In the genomic region with DNA sequence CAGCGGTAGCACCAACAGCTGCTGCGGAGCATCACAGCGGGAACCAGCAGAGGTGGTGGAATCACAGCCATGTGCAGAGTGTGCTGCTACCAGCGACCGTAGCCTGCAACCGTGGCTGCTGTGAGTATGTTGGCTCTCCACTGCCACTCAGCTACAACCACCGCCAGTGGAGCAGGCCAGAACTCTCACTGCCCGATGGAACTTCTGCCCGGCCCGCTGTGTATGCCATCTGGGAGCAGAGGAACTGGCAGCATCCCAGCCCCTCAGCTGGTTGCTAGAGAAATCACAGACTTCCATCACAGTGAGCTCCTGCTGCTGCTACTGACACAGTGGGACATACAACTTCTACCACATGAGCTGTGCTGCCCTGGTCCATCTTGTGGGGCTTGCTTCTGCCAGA, we compare ENCODE assay signal across 12 mouse cellular contexts. TPM values are rescaled to one million over a fixed set of nuclear protein-coding genes. Genes with fewer than 3 reads are reported as not detected.
A peak's percentile ranks its signal among the peaks of the same experiment; 100 is the strongest.
DNase-seq lines count a peak whose midpoint lies in the region; ATAC-seq and TF ChIP-seq lines count a peak whose summit lies in the region.
"Had no signal": no experiment of that assay in that cellular context is flagged by ENCODE, and none has a peak within 500 bp of the region (broad histone marks: within the 10 kb centered on the region; RNA-seq: fewer than 3 reads in every experiment).

No protein-coding gene starts in this region.

- no peaks in the 10 kb centered on the region for H3K27me3 ChIP-seq in midbrain, embryonic 15.5 days (replicated peaks)
- H3K27me3 ChIP-seq: heart, embryonic 12.5 days; midbrain, embryonic 12.5 days had no signal

- no peaks in the 10 kb centered on the region for H3K4me1 ChIP-seq in midbrain, embryonic 15.5 days
- H3K4me1 ChIP-seq: heart, embryonic 12.5 days; midbrain, embryonic 12.5 days had no signal

- no peaks in the 10 kb centered on the region for H3K36me3 ChIP-seq in midbrain, embryonic 15.5 days (replicated peaks)
- H3K36me3 ChIP-seq: heart, embryonic 12.5 days; midbrain, embryonic 12.5 days had no signal

- WGBS in midbrain, embryonic 15.5 days = 87% methylated on average over 10 of the region's 10 CpGs

- no peaks in the 10 kb centered on the region for H3K9me3 ChIP-seq in midbrain, embryonic 15.5 days
- H3K9me3 ChIP-seq: heart, embryonic 12.5 days; midbrain, embryonic 12.5 days had no signal

- intact Hi-C loops in left cerebral cortex, adult 2 months (cut with DNase I) = no loop called here

- H3K4me3 ChIP-seq in left cerebral cortex, adult 2 months = no peak overlapping the region
- H3K4me3 ChIP-seq in midbrain, embryonic 15.5 days = no peak overlapping the region
- H3K4me3 ChIP-seq: heart, embryonic 12.5 days; midbrain, embryonic 12.5 days had no signal

- no peak overlapping the region for H3K27ac ChIP-seq in left cerebral cortex, adult 2 months
- no peak overlapping the region for H3K27ac ChIP-seq in midbrain, embryonic 15.5 days
- H3K27ac ChIP-seq: midbrain, embryonic 12.5 days had no signal

- no peak for TF ChIP-seq CTCF in left cerebral cortex, adult 2 months (IDR thresholded peaks at IDR 0.05)

- no peak overlapping the region for H3K9ac ChIP-seq in midbrain, embryonic 15.5 days
- H3K9ac ChIP-seq: heart, embryonic 12.5 days; liver, postnatal 0 days; midbrain, embryonic 12.5 days had no signal

- H3K4me2 ChIP-seq in midbrain, embryonic 15.5 days = no peak overlapping the region
- H3K4me2 ChIP-seq: heart, embryonic 12.5 days; midbrain, embryonic 12.5 days had no signal

- ATAC-seq in cerebellum, adult (ENCODE audit: insufficient number of reproducible peaks, low FRiP score, low TSS enrichment) = 0 out of 2 replicates have a peak, but pooled peaks have one; percentile 20
- no peak for ATAC-seq in midbrain, embryonic 15.5 days (replicated peaks)
- ATAC-seq: liver, postnatal 0 days had no signal

- DNase-seq in cerebellum, adult 8-10 months = no peak
- peak; percentile 50 to 58 for DNase-seq in left cerebral cortex, adult 18-20 months (ENCODE audit: low spot score in 2 of 2)
- DNase-seq in left cerebral cortex, adult 11 months (ENCODE audit: low spot score) = no peak
- peak; percentile 20 to 39 for DNase-seq in left cerebral cortex, adult 2 months (ENCODE audit: extremely low spot score in 1 of 2, low spot score in 2 of 2)
- DNase-seq in telencephalon, adult 2 months (ENCODE audit: low read depth, low spot score) = peak; percentile 6
- DNase-seq in adrenal gland, postnatal 25 days = no peak
- DNase-seq: liver, postnatal 0 days; thymus, postnatal 25 days had no signal

RNA-seq across cellular contexts. Expression of a gene that starts 7.2 kb away (rescaled TPM):
- 10 to 100 TPM; 67.0 to 73.9 TPM for total RNA-seq in left cerebral cortex, adult 18-20 months (2021)
- 10 to 100 TPM; 79.5 to 80.9 TPM for total RNA-seq in left cerebral cortex, adult 2 months (2021)
- polyA plus RNA-seq in midbrain, embryonic 15.5 days (2015; fragmentation: Nextera tagmentation; extraction: Ambion mirVana) = 83.9 and 87.1 TPM in 2 replicates
- 36.2 and 45.1 TPM in 2 replicates for total RNA-seq in adrenal gland, postnatal 25 days (2021)

RNA-seq across cellular contexts. Expression of a gene that starts 38.9 kb away (rescaled TPM):
- 10 to 100 TPM; 18.2 to 21.8 TPM for total RNA-seq in left cerebral cortex, adult 18-20 months (2021)
- total RNA-seq in left cerebral cortex, adult 2 months (2021) = 10 to 100 TPM; 17.0 to 22.9 TPM
- 9.5 and 10.6 TPM in 2 replicates for polyA plus RNA-seq in midbrain, embryonic 15.5 days (2015; fragmentation: Nextera tagmentation; extraction: Ambion mirVana)
- 15.1 and 20.5 TPM in 2 replicates for total RNA-seq in adrenal gland, postnatal 25 days (2021)

Comparison
In these comparisons a context has a peak if more than half of its experiments do, and no peak if none do; other contexts are left out.
1. DNase-seq: peak in left cerebral cortex, adult 18-20 months (2 of 2), left cerebral cortex, adult 2 months (2 of 2) and telencephalon, adult 2 months (single experiment); none in cerebellum, adult 8-10 months (single experiment), left cerebral cortex, adult 11 months (single experiment) and adrenal gland, postnatal 25 days (single experiment).